Mouse (Mus musculus) layer of hippocampus, adult 2 months (tissue): ENCODE data around the gene Urb1. TPM values are rescaled to one million over a fixed set of nuclear protein-coding genes. Genes with fewer than 3 reads are reported as not detected.

Experiments used
- DNase-seq, 2 experiments: peaks; one replicate each; pipeline ENCODE4 v3.0.0; 2022; ENCODE audit warnings: low spot score in 2 of 2
- H3K27ac ChIP-seq: fragments of 200-600 bp; 2 replicates; pipeline ENCODE4 v1.8.1; 2022
- H3K4me3 ChIP-seq: fragments of 200-600 bp; 2 replicates; pipeline ENCODE4 v1.8.1; 2022; ENCODE audit warnings: mild to moderate bottlenecking
- CTCF ChIP-seq: fragments of 200-600 bp; conservative IDR thresholded peaks from 2 replicates; pipeline ENCODE4 v1.8.1; 2022; ENCODE audit warnings: antibody characterized with exemption, mild to moderate bottlenecking, moderate library complexity
- total RNA-seq, 2 experiments: library from RNA; stranded (reverse); gene quantifications; 2 replicates each; pipeline ENCODE4 v1.2.3; 2021

The Urb1 gene
- total RNA-seq, 2 experiments from 2014 or later = 17.3 to 18.8 TPM

GRCm38 (mm10) chr16:90779783-90780182 lies 30.4 kb downstream of the Urb1 start:
- no peak overlapping the region for H3K4me3 ChIP-seq
- TF ChIP-seq CTCF = no peak
- H3K27ac ChIP-seq = no peak overlapping the region
- no peak for DNase-seq

GRCm38 (mm10) chr16:90775946-90776520 lies 34.2 kb downstream of the Urb1 start:
- TF ChIP-seq CTCF = no peak
- no peak overlapping the region for H3K27ac ChIP-seq
- no peak overlapping the region for H3K4me3 ChIP-seq
- no peak for DNase-seq

- DNase-seq = no peak
- no peak overlapping the region for H3K27ac ChIP-seq
- TF ChIP-seq CTCF = no peak
- H3K4me3 ChIP-seq = no peak overlapping the region
These were observed 35.6 kb downstream of the Urb1 start for GRCm38 (mm10) chr16:90774646-90775045.

- no peak for DNase-seq
- no peak for TF ChIP-seq CTCF
- H3K4me3 ChIP-seq = no peak overlapping the region
- no peak overlapping the region for H3K27ac ChIP-seq
These were observed 36.0 kb downstream of the Urb1 start for GRCm38 (mm10) chr16:90774216-90774615.

- Histone ChIP-seq H3K4me3 (no peak overlapping the region), H3K27ac (no peak overlapping the region)
- no peak for DNase-seq
- TF ChIP-seq CTCF = no peak
These were observed 43.2 kb downstream of the Urb1 start for GRCm38 (mm10) chr16:90766919-90767454.

GRCm38 (mm10) chr16:90765195-90765877 lies 44.9 kb downstream of the Urb1 start:
- DNase-seq = no peak
- no peak overlapping the region for H3K4me3 ChIP-seq
- TF ChIP-seq CTCF = no peak
- H3K27ac ChIP-seq = no peak overlapping the region

- no peak for DNase-seq
- no peak overlapping the region for H3K4me3 ChIP-seq
- no peak for TF ChIP-seq CTCF
- no peak overlapping the region for H3K27ac ChIP-seq
These were observed 49.7 kb downstream of the Urb1 start for GRCm38 (mm10) chr16:90760515-90760914.

- H3K27ac ChIP-seq = no peak overlapping the region
- no peak for TF ChIP-seq CTCF
- no peak for DNase-seq
- no peak overlapping the region for H3K4me3 ChIP-seq
These were observed 50.9 kb downstream of the Urb1 start for GRCm38 (mm10) chr16:90759335-90759734.

- no peak for TF ChIP-seq CTCF
- DNase-seq = no peak
These were observed 56.7 kb downstream of the Urb1 start for GRCm38 (mm10) chr16:90753386-90753941.

GRCm38 (mm10) chr16:90748169-90748568 lies 62.0 kb downstream of the Urb1 start:
- no peak for TF ChIP-seq CTCF
- no peak overlapping the region for H3K27ac ChIP-seq
- DNase-seq = no peak
- H3K4me3 ChIP-seq = no peak overlapping the region

More at GRCm38 (mm10) chr16:90753386-90753941, 56.7 kb downstream of the Urb1 start:
- Histone ChIP-seq H3K27ac (no peak overlapping the region), H3K4me3 (no peak overlapping the region)

- Histone ChIP-seq H3K4me3 (no peak overlapping the region), H3K27ac (peak overlapping the region; percentile 61)
- no peak for TF ChIP-seq CTCF
- DNase-seq = no peak
These were observed 63.1 kb downstream of the Urb1 start for GRCm38 (mm10) chr16:90747143-90747542.

- no peak for TF ChIP-seq CTCF
These were observed 71.9 kb downstream of the Urb1 start, which contains the start of gene Mrap for GRCm38 (mm10) chr16:90738092-90738956. Gene Mrap, plus strand, starts transcription at chr16:90738207.

More at GRCm38 (mm10) chr16:90738092-90738956, 71.9 kb downstream of the Urb1 start, which contains the start of gene Mrap:
- Histone ChIP-seq H3K4me3 (no peak within 1 kb of the TSS), H3K27ac (no peak within 1 kb of the TSS)
- DNase-seq = no peak
